Mouse (Mus musculus): ENCODE results near the gene Fam69a.

The Fam69a gene

DNA sequence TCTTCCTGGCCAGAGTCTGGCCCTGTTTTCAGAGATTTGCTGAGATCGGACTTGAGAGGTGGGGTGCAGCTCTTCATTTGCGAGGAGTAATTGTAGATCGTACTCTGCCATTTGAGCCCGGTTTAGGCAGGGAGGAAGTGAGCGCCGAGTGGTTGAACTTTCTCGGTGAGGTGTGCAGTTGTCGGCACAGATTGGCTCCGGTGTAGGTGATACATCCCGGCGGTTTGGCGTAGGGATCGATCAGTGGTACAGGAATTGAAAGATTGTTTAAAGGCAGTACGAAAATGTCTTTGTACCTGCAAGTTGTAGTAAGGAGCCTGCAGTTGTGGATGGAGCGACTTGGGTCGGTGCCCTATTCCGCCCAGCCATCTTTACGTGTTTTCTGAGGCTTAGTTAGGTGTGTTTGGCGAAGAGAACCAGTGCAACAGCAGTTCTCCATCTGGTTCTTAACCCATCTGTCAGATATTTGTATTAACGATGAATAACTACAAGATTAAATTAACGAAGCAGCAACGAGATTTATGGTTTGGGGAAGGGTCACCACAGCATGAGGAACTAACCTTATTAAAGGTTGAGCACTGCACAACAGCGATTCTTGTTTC is 85.8 kb downstream of the Fam69a start:
- DNase-seq (ENCODE audit: low read depth) = peak; percentile 56

DNA sequence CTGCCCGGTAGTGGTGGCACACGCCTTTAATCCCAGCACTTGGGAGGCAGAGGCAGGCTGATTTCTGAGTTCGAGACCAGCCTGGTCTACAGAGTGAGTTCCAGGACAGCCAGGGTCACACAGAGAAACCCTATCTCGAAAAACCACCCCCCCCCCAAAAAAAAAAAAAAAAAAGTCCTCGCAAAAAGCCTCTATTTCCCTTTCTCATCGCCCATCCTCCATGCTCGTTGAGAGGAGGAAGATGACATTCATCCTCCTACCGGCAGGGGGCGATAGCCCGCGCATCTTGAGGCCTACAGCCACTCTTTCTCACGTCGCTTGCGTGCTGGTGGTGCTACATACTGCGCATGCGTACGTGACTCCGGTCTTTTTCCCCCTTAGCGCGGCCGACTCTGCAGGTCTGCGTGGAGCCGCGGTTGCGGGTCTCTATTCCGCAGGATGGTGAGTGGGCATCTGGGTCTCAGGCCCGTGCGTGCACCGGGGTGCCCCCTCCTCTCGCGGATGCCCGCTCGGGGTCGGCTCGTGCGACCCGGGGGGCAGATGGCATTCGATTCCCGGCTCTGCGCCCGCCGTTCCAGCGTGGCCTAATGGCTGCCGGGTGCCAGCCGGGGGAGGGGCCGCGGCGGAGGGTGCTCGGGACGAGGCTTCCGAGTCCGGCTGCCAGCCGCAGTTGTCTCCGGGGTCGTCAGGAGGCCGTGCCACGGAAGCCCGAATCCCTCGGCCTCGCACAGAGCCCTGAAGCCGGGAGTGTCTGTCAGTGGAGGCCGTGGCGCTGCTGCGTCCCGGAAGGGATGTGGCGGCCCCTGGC is 86.5 kb downstream of the Fam69a start, which contains the start of gene Rpl5:
TSS of gene Rpl5 (plus strand) at position 297 of the 808 bp plus-strand sequence.
- DNase-seq (ENCODE audit: low read depth) = peak; percentile 97

DNA sequence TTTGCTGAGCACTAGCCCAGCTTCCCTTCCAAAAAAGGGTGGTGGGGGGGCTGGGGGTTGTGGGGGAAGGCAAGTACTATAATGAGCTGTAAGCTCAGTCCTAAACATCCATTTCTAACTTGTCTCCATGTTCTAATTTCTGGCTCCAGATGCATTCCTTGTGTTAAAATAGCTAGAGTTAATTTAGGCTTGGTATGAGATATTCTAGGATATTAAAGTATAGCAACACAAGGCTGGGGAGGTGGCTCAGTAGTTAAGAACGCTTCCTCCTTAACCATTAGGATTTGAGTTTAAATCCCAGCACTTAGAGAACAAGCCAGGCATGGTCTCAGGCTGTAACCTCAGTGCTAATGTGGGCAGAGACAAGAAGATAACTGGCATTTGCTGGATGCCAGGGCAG is 90.6 kb downstream of the Fam69a start:
- no peak for DNase-seq (ENCODE audit: low read depth)

DNA sequence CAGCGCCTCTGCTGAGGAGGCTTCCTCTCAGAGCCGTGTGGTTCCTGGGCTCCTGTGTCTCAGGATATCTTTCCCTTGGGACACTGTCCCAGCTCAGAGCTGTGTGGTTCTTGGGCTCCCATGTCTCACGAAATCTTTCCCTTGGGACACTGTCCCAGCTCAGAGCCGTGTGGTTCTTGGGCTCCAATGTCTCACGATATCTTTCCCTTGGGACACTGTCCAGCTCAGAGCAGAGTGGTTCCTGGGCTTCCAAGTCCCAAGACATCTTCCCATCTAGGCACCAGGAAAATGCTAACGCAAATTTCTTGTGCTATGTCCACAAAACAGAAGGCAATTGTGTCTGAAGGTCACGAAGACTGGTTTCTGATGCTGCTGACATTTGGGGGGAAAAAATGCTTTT is 92.2 kb downstream of the Fam69a start:
- no peak for DNase-seq (ENCODE audit: low read depth)

DNA sequence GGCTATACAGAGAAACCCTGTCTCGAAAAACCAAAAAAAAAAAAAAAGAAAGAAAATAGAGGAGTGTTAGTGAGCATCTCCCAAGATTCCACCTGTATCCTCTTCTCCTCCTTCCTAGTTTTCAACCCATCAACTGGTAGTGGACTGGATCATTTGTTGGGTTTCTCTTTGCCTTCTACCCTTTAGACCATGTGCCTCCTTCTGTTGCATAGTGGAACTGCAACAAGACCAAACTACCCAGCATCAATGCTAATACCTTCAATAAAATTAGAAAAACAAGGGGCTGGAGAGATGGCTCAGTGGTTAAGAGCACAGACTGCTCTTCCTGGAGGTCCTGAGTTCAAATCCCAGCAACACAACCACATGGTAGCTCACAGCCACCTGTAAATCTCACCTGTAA is 95.4 kb downstream of the Fam69a start:
- peak; percentile 58 for DNase-seq (ENCODE audit: low read depth)

DNA sequence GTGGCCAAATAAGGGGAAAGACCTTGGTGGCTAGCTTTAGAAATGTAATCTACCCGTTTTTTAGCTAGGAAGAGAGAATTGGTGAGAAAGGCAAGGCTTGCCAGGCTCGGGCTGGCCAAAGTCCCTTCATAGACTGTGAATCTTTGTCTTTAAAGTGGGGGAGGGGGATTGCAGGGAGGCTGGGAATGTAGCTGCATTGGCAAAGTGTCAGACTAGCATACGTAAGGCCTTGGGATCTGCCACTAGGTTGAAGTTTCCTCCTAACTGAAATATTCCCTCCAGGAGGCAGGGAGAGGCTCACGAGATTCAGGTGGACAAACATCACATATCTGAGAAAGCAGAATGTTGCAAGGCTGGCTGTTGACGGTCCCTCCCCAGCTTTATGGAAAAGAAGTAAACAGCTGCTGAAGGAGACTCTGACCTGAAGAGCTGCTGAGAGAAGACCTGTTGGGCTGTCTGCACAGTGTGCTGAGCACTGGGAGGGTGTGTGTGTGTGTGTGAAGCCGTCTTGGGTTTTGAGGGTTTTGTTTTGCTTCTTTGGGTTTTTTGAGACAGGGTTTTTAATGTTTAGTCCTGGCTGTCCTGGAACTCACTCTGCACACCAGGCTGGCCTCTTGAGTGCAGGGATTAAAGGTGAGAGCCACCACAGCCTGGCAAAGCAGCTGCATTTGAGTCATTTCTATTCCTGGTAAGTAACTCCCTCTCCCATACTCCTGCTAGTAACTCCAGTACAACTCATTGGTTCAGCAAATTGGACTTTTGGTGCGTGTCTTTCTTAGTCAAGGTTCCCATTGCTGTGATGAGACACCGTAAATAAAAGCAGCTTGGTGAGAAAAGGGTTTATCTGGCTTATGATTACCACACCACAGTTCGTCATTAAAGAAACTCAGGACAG is 96.6 kb downstream of the Fam69a start:
- no peak for DNase-seq (ENCODE audit: low read depth)

DNA sequence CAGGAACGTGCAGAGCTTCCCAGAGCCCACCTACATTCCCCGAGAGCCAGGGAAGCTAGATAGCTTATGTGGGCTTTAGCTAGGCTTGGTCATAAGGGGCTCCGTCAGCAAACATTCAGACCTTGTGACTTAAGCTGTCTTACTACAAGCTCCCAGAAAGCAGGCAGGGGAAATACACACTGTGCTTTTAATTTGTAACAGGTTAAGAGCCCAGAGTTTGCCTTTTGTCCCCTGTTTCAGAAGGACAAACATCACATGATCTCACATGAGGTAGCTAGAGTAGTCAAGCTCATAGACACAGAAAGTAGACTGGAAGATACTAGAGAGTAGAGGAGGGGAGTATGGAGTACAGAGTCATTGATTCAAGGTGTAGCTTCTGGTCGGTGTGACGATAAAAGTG is 106.2 kb downstream of the Fam69a start:
- DNase-seq (ENCODE audit: low read depth) = no peak

DNA sequence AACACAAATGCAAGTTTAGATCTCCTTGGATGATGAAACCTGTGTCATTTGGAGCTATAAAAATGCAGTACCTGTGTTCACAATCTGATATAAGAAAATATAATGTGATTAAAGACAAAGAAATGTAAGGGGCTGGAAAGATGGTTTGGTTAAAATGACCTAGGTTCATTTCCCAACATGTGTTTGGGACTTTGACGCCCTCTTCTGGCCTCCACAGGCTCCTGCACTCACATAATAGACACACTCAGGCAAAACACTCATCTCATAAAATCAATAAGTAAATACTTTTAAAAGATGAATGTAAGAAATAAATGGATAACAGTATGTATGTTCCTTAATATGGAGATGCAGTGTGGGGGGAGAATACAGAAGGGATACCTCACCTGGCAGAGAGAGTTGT is 109.8 kb downstream of the Fam69a start:
- no peak for DNase-seq (ENCODE audit: low read depth)

DNA sequence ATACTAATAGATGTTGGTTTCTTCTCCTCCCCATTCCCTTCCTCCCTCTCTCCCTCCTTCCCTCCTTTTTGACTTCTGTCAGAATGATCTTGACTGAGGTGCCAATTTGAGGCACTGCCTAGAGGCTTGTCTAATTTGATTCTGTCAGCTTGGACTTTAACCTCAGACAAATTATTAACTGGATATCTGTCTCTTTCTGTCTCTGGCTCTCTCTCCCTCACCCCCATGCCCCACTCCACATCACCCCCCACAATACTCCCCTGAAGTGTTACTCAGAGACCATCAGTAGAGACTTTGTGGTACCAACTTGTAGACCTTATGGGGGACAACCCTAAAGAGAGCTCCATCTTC is 111.6 kb downstream of the Fam69a start:
- DNase-seq (ENCODE audit: low read depth) = no peak

DNA sequence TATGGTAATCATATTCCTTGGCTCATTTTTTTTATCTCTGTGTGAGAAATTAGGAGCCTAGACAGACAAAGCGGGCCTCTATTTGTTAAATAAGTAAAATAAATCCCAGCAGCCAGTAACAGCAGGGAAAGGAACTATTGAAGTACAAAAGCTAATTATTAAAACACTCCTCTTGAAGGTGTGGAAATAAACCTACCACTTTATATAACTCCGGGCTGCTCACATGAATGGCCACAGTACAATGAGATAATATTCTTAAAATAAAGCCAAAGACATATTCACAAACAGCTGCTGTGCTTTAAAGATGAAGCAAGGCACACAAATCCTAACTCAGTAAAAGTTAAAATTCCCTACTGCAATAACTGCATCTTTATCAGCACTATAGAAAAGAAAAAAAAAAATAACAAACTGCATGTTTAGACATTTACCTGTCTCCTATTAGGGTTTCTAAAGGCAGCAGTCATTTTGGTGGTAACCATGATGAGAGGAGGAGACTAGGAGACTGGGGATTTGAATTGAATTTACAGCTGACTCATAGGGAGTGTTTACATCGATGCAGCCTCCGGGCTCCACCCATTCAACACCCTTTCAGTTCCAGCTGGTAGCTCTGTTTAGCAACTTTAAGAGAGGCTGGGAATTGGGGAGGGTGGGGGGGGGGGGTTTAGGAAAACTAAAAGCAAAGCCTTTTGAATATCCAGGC is 112.2 kb downstream of the Fam69a start, which contains the start of gene Evi5:
TSS of gene Evi5 (minus strand) at position 547 of the 700 bp plus-strand sequence.
- peak; percentile 54 for DNase-seq (ENCODE audit: low read depth)

DNA sequence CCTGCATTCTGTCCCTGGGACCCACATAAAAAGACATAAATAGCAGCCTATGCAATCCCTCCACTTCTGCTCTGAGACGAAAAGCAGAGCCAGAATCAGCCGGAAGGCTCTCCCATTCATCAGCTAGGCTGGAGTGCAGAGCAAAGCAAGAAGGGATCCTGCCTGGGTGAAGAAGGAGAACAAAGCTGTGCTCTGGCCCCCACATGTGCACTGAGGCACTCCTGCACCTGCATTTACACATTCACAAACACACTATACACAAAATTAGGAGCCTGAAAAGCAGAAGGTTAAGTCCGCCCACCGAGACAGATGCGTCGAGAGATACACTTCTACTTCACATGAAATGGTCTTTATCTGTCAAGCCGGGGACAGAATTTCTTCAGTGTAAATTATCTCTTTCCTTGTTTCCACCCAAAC is 113.0 kb downstream of the Fam69a start:
- DNase-seq (ENCODE audit: low read depth) = no peak

DNA sequence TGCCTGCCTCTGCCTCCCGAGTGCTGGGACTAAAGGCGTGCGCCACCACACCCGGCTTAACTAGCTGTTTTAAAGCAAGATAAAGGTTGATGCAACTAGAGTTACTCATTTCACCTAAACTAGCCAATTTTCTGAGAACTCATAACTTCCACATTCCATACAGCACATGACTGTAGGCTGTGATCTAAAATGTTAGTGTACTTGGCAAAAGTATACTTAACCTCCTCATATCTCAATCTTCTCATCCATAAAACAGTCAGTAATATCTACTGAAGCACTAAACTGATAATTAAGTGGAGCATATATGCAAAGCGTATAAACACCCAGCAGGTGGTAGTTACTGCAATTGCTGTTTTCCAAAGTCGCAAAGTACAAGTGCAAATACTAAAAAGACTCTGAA is 113.6 kb downstream of the Fam69a start:
- DNase-seq (ENCODE audit: low read depth) = no peak

DNA sequence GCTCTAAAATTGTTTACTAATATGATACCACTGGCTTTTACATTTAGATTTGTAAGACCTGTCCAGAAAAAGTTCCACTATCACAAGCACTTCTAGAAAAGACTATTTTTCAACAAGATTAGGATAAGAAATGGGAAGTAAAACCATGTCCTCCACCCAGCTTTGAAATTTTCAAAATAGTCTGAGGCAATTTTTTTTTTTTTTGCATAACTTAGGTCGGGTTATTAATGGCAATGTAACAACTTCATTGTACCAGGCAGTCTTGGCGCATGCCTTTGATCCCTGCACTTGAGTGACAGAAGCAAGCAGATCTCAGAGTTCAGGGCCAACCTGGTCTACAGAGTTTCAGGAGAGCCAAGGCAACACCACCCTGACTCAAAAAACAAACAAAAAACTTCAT is 117.2 kb downstream of the Fam69a start:
- peak; percentile 26 for DNase-seq (ENCODE audit: low read depth)

DNA sequence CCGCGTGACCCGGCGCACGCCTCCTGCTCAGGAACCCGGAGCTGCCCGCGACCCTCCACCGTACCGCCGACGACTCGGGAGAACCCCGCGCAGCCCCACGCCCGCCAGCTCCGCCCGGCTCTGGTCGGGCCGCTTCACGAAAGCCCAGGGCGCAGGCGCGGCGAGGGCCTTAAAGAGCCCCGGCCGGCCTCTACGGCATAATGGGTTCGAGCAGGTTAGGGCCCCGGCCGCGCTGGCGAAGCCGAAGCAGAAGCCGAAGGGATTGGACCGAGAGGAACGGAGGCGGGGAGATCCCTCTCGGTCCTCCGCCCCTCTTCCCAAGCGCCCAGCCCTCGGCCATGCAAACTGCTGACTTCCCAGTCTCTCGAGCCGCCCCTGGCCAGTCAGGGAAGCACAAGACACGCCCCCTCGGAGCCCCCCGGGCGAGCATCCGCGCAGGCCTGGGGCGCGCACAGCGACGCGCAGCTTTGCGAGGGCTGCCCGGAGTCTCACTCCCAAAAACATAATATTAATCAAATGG is 117.9 kb downstream of the Fam69a start:
- peak; percentile 82 for DNase-seq (ENCODE audit: low read depth)

DNA sequence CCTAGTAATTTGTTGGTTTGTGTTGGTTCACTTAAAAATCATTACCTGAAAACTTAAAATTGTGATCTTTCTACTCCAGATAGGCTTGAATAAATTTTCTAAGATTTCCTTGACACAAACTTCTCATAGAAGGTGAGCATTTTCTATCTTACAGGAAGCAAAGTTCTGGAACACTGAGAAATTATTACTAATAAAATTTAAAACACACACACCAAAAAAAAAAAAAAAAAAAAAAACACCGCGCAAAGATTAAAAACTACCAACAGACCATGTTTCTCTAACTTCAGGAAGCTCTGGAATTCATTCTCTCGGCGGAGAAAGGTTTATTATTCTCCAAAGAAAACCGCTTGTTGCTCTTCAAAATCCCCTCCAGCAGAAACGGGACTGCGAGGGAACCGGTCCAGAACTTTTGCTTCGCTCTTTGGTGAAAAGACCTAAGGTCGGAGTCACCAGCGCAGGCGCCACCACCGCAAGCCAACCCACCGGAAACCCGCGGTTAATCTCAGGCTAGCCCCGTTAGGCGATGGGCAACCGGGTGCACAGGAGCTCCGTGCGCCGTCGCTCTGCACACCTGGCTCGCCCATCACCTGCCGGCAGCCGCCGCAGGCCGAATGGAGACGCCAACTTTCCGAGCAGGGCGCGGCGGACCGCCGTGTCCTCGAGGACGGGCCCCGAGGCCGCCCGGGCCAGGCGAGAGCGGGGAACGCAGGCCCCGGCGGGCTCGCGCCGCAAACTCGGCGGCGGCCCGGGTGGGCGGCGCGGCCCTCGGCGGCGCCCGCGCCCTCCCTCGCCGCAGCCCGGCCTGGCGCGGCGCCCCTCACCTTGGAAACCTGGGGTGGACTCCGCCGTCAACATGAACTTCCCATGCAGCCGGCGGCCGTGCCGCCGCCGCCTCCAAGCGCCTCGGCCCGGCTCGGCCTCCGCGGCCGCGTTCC is 118.6 kb downstream of the Fam69a start:
- peak; percentile 66 for DNase-seq (ENCODE audit: low read depth)

DNA sequence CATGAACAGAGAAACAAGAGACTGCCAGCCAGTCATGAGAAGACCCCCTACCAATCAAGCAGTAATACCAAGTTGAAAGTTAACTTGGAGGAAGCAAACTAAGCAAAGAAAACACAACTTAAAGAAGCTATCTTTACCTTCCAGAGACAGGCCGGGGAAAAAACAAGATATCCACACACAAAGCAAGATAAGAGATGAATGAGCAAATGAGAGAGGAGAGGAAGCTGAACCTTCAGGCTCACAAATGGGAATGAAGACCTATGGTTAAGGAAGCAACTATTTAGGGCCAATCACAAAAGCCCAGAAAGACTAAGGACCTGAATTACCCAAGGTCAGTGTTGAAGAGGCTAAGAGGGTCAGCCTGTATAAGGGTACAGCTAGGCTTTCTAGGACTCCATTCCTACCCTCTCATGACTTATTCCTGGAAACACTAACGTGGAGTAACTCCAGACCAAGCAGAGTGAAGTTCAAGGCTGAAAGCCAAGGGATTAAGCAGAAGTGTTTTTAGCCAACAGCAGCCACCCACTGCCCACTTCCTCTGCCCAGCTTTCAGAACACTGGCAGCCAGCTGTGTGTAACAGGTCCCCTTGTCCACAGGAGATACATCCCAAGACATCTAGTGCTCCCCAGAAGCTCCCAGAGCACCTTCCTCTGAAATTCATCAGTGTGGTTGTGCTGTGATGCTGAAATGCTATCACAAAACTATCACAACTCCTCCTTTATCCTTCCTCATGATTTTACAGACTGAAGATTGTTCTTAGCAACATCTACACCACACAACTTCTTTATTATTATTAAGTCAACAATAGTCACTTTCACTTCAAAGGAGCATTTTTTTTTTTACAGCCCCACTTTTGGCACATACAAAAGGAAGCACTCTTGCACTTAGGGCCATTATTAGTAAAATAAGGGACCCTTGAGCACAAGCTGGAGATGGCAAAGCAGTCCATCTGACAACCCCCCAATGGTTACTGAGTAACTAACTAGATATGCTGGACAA is 120.5 kb downstream of the Fam69a start:
- peak; percentile 58 for DNase-seq (ENCODE audit: low read depth)

DNA sequence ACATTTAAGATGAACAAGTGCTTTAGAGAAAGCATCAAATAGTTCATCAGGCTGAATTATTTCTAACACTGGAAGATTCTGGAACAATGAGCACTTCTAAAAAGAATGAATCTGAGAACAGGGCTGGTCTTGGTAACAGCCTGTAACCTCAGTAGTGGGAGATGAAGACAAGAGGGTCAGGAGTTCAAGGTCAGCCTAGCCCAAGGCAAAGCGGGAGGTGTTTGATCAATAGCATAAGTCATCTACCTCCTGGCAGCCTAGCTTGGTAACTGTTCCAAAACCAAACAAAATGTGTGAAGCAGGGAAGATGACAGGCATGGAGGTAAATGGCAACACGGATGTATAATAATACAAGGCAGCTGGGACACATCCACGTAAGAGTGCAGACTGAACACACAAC is 122.9 kb downstream of the Fam69a start:
- DNase-seq (ENCODE audit: low read depth) = no peak

DNA sequence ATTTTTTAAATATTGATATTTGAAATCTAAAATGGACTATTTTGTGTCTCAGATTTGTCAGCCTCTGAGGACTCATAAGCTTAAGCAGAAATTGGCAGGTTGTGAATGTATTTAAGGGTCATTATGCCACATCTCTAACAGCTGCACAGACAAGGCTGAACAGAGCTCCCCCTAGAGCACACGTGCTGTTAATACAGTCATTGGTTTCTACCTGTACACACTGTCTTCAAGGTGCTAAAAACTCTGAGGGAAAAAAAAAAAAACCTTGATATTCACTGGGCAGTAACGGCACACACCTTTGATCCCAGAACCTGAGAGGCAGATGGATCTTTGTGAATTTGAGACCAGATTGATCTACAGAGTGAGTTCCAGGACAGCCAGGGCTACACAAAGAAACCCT is 127.9 kb downstream of the Fam69a start:
- peak; percentile 32 for DNase-seq (ENCODE audit: low read depth)
